Mouse (Mus musculus) right cerebral cortex, postnatal 10 days (tissue): ENCODE data around the gene D10Jhu81e.
"Not testable (repeated sequence)": the region's sequence is repeated elsewhere in the genome, so short reads cannot be mapped to it uniquely, and the experiment has no call there.

ENCODE experiments used
- DNase-seq, 2 experiments: peaks; one replicate each; pipeline ENCODE4 v3.0.0; 2021; ENCODE audit warnings: low spot score in 2 of 2

The D10Jhu81e gene

DNA sequence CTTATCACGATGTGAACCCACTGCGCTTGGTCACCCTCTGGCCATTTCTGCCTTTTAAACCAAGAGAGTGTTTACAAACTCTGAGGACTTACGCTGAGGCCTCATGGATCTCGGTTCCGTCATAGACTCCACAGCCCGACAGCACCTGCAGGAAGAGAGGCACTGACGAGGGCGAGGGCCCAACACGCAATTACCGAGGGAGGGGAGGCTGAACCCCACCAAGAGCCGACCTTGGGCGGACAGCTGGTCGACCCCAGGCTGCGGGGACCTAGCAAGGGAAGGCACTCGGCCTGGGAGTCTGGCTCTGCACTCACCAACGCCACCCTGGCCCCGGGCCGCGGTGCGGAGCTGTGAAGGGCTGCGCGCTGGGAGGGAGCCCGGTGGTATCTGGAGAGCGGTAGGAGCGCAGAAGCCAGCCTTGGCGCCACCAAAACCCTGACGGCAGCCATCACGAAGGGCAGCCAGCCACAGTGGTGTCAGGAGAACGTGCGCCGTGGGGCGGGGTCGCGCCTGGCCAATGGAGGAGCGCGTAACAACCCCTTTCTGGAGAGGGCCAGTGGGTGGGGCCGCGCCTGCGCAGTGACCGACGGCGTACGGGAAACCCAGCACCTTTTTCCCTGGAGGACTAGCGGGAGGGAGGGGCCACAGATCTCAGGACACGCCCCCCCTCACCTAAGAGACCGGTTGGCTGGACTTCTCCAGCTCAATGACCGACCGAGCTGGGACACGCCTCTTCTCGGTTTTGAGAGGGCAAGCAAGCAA is at the start of gene D10Jhu81e:
D10Jhu81e (minus strand) TSS at position 502 of the 762 bp plus-strand sequence.
- peak; percentile 99 to 100 for DNase-seq

DNA sequence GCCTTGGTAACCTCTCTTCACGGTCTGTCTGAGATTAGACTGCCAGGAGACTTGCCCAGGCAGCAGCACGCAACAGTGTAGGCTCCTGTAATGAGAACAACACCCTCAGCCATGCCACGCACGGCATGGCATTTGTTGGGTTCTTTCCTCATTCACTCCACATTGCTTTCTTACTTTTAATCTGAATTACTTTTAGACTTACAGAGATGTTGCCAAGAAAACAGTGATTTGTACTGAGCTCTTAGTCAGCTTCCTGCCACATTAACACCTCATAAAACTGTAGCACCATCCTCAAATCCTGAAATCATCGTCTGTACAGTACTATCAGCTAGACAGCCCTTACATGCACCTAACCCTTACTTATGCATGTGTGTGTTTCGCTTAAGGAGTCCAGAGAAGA is 49.0 kb upstream of the D10Jhu81e start:
- DNase-seq, result no peak

DNA sequence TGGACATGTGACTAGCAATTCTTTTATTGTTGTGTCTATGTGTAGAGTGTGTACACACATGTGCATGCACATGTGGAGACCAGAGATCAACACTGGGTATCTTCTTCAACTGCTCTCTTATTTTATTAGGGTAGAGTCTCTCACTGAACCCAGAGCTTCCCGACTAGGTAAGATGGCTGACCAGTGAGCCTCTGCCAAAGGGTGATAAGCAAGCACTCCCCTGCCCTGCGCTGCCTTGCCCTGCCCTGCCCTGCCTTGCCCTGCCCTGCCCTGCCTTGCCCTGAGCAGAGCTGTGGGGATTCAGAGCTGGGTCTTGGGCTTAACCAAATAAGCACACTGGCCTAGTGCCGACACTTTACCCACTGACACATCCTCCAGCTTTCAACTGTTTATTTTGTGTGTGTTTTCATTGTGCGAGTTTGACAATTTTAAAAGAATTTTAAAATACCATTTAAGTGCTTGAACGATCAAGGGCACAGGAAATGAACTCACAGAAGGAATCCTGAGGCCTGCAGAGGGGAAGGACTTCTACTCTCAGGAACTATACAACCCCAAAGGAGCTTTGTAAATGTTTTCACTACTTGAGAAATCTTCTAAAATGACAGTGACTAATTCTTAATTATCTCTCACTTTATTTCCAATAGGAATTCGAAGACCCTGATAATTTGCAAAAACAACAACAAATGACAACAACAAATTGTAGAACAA is 46.9 kb upstream of the D10Jhu81e start:
- no peak for DNase-seq

DNA sequence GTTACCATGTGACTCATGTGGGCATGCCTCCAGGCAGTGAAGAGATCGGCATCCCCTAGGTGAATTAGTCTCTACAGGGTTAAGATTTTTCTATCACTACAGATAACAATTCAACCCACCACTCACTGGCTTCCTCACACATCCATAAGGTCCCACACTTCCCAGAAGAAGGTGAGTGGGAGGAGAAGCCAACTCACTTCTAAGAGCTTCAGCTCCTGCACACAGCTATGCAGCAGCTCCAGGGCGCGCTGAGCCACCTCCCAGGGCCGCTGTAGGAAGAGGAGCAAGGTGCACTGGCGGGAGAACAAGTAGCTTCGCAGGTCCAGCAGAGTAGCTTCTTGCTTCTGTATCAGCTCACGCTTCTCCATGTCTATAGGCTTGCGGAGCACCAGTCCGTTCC is 44.8 kb upstream of the D10Jhu81e start:
- DNase-seq, result no peak

DNA sequence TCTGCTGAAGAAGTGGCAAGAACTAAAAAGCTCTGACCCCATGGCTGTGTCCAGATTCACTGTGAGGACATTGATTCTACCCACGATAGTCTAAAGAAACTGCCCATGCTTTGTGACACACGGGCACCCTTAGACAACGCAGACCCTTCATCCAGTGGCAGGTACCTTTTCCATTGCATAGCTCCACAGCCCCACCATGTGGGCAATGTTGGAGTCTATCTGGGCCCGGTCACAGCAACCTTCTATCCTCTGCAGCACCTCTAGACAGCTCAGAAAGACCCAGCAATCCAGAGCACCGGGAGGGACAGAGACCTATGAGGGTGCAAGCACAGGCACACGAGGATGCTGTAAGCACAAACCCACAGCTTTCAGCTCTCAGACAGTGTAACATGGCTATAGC is 41.7 kb upstream of the D10Jhu81e start:
- no peak for DNase-seq

DNA sequence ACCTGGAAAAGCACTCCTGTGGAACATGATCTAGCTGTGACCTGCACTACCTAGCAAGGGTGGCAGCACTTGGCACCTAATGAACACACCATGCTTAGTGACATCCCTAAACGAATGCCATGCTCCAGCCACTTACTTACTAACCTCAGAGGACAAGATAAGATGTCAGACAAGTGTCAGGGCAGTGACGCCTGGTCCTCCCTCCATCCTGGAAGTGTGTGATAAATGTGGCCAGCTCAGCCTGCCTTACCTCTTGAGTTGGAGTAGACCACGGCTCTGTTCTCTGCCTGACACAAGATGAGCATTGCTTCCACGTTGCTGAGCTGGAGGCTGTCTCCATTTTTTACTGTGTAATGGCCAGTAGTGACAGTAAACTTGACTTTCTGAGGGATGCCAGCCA is 31.6 kb upstream of the D10Jhu81e start:
- DNase-seq, result no peak

DNA sequence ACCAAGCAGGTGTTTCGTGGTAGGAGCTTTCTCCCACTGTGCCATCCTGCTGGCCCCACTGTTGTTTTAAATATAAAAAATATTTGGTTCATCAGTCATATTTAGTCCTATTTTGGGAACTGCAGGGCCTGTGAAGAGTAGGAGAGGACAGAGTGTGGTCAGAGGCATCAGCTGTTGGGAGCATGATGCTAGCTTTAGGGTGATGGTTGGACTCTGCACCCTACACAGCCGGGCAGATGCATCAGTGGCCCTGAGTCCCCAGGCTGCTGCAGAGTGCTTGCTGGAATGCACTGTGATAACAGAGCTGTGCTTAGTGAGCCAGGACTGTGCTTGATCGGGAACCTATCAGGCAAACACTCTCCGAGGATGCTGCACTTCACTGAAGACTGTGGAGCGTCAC is 23.4 kb upstream of the D10Jhu81e start:
- no peak for DNase-seq

DNA sequence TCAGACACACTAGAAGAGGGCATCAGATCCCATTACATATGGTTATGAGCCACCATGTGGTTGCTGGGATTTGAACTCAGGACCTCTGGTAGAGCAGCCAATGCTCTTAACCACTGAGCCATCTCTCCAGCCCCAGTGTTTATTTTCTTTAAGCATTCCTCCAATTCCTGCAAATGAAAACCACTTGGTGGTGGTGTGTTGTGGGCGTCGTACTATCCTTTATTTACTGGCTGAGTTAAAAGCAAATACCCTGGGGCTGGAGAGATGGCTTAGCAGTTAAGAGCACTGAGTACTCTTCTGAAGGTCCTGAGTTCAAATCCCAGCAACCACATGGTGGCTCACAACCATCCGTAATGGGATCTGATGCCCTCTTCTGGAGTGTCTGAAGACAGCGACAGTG is 16.5 kb upstream of the D10Jhu81e start:
- not testable (repeated sequence) for DNase-seq

DNA sequence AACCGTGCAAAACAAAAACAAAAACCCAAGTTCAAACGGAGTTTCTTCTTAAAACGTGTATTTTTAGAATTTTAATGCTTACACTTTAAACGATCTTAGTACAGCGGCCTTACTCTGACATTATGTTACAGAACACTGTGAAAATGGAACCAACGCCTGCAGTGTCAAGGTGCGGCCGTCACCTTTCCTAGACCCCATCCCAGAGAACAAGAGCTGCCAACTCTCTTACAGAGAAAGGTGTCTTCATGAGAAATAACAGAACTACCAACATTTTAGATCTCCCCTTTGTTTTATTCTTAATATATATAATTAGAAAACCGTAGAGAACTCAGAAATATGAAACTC is 15.8 kb upstream of the D10Jhu81e start:
- DNase-seq, result no peak

DNA sequence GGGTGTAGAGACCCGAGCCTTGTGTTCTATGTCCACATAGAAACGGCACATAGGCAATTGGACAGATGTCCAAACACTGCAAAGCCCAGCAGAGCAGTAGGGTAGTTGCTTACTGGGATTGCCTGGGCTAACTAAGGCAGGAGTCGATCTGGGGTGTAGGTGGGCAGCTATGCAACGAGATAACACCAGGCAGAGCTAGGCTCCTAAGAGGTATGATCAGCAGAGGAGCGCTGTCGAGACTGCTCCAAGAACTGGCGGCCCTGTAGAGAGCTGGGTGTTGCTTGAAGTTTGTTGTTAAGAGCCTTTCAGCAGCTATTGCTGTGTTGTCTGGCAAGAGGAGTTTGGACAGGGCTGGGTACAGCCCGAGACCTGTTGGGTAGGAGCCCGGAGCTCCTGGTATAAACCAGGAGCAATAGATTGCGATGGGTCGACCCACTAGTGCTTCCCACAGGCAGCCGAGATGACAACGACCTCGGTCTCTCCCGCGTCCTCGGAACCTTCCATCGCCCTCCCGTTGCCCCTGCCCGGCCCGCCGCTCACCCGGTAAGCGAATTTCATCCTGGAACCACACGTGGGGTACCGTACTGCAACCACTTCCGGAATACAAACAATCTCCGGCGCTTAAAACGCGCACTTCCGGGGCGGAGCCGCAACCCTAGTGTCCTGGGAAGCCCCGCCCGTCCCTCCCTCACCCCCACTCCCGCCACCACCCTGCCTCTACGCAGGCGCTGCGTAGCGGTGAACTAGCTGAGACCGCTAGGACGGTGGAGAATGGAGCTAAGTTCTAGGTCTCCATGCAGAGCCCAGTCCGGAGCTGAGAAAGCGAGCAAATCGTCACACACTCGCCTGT is 15.2 kb upstream of the D10Jhu81e start, which contains the start of gene Pwp2:
Pwp2 (minus strand) TSS at position 619 of the 850 bp plus-strand sequence.
- DNase-seq, result peak; percentile 93 to 94

DNA sequence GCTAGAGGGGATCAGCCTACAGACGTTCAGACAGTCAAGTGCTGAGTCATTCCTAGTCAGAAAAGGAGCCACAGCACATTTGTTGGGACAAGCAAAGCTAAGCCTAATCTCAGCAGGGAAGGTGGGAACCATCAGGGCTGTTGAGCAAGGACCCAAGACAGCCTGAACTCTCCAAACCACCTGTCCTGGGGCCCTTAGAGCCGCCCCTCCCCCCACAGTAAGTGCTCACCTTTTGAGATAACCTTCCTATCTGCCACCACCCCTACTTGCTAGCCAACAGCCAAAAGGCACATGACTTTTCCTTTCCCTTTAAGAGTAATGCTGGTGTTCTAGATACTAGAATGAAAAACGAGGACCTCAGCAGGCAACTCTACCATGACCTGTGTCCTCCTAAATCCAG is 14.0 kb upstream of the D10Jhu81e start:
- DNase-seq, result no peak

DNA sequence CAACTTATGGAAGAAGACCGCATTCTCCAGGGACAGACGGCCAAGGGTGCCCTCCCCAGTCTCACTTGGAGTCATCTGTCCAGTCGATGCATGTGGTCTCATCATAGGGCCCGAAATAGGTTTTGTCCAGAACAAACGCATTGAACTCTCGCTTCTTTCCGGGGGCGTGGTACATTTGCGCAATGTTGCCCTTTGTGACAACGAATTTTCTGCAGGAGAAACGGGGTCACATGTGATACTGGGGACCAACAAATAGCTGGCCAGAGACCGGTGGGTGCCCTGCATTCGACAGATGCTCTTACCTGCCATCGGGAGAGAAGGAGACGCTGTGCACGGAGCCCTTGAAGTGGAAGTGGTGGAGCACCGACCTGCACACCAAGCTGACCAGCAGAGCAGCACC is 12.7 kb upstream of the D10Jhu81e start:
- DNase-seq, result no peak

DNA sequence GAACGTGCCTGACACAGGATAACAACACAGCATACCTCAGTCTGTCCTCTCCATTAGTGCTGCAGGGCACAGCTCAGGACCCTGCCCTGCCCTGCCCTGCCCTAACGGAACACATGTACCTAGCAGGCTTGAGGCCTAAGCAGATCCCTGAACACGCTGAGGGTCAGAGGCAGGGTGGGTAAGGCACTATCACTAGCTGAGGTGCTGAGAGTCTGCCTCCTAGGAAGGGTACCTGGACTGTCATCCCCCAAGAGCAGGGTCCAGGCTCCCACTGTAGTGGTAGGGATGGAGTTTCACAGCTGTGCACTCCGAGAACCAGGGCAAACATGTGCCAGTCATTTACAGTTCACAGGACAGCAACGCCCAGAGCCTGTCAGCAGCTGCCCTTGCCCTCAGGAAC is 4.9 kb upstream of the D10Jhu81e start:
- no peak for DNase-seq

DNA sequence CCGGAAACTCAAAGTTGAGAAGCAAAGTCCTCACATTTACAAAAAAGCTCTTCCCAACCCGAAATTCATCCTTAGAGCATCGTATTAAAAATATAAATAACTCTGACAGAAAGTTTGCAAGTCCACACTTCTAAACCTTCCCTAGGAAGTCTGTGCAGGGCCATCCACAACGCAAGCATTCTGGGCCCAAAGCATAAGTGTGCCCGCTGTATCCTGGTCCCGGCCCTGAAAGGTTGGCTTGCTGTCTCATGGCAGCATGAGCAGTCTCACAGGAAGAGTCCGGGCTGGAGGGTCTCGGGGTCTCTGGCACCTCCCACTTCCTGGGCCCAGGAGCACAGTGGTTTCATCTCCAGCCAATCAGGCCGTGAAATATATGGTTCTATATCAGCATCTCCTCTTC is 2.0 kb upstream of the D10Jhu81e start:
- no peak for DNase-seq

DNA sequence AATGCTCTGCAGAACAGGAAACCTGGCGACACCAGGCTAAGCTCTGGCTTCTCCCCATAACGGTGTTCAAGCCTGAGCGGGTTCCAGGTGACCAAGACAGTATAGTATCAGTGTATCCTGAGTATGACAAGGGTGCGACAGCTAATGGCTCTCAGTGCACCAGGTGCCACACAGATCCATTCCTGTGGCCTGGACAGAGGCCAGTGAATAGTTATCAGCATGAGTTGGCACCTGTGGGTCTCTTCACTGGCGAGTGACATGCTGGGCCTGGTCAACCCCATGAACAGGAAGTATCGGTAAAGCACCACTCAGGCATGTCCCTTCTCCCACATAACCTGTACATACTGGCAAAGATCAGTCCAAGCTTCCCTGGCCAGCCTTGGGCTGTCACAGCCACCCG is 1.5 kb upstream of the D10Jhu81e start:
- DNase-seq, result no peak

DNA sequence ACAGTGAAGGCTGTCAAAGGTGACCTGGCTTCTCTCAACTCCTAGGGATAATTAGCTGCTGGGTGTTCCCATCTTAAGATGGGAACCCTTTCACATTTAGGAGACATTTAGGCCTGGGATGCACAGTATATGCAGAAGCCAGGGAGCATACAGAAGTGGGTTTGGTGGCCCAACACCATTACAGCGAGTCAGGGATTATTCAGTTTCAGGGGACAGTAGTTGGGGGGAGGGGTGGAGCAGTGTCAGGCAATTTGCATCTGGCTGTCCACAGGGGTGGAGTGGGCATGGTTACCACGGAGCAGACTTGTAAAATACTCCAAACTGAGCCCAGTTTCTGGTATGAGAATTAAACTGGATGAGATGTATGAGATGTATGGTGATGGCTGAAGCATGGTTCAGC is 863 bp upstream of the D10Jhu81e start:
- no peak for DNase-seq

DNA sequence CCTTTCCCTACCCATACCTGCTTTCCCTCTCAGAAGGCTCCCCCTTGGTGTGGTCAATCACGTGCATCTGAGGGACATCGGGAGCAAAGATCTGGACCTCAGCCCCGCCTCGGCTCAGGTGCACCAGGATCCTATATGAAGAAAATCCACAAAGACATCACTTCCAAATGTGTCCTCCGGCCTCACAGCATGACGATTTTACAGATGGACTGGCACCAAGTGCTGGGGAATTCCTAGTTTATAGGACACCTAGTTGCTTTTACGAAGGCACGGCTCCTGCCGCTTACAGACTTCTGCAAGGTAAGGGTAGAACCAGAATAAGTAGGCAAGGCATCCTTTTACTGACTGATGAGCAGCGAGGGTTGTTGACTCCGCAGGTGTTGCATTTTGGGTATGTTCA is 790 bp downstream of the D10Jhu81e start:
- DNase-seq, result no peak

DNA sequence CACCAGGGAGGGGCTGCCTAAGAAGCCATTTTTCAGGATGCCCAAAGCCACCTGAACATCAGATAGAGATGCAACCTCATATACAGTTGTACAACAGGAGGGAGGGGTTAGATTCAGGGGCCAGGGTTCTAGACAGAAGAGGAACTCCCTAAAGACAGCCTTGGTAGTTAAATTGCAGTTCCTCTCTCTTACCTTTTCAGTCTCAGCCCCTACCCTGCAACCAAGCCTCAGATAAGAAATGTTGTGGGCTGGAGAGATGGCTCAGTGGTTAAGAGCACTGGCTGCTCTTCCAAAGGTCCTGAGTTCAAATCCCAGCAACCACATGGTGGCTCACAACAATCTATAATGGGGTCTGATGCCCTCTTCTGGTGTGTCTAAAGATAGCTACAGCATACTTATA is 1.8 kb downstream of the D10Jhu81e start:
- DNase-seq, result no peak

DNA sequence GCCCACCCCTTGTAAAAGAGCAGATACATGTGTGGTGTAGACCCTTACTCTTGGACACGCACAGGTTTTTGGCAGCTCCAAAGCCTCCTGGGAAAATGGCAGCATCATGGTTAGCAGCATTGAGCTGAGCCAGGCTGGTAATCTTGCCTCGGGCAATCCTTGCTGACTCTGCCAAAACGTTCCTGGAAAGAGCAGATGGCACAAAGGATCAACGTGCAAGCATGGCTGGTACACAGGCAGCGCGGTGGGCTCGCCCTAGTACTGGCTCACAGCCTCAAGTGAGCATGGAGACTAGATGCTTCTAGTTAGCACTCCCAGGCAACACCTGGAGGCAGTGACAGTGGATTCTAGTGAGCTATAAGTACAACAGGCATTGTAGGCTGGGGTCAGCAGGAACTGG is 2.2 kb downstream of the D10Jhu81e start:
- no peak for DNase-seq

DNA sequence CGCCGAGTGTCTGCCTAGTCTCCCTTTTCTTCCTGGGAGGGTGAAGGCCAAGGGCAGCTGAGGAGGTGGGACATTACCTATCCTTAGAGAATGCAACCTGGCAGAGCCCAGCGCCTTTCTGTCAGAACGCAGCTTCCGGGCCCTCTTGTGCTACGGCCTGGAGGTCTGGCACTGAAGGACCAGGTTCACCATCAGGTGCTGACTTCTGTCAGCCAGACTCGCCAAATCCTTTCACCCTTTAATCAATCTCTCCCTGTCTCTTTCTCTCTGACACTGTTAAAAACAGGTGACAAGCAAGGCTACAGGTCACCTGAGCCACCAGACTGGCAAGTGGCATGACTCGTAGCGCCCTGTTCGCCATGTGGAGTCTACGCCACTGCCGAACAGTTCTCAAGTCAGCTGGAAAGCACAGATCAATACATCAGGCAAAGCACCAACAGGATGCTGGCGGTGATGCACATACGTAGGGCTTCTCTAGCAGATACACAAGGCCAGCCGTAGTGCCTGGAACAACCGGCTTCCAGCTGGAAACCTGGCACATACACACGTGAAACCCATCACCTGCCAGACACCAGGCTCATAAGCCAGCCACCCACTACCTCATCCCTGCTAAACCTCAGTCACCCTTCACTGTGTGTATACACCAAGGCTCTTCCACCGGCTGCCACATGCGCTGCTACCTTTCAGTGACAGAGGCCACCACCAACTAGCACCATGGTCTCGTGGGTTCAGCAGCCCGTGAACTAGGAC is 4.2 kb downstream of the D10Jhu81e start:
- DNase-seq, result no peak

DNA sequence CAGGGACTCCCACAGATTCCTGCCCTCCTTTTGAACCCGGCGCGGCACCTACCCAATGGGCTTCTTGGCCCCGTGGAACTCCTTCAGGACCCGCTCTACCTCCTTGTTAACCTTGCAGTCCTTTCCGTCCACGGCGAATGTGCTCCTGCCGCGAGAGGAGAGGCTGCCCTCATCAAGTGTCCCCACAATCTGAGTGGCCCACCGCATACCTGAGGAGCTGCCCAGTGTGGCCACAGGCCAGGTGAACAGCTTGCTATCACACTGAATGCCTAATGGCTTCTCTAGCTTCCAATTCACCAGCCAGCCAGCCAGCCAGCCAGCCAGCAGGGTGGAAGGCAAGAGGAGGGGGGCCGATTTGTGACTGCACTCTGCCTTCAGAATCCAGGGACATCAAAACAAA is 4.8 kb downstream of the D10Jhu81e start:
- no peak for DNase-seq

DNA sequence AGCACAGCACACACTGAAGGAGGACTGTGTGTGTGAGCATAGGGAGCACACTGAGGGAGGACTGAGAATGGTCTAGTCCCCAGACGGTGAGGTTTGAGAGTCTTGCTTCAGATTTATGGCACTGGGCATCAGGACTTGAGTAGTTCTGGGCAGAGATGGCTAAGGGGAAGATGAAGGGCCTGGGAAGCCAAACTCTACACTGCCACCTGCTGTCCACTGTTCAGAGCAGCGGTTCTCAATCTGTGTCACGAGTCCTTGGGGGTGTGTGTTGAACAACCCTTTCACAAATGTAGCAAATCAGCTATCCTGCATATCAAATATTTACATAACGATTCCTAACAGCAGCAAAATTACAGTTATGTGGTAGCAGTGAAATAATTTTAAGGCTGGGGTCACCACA is 5.7 kb downstream of the D10Jhu81e start:
- DNase-seq, result peak in 1 of 2 experiments; percentile 72
